Mouse (Mus musculus): ENCODE data around the gene Ppat. TPM values are rescaled to one million over a fixed set of nuclear protein-coding genes. Genes with fewer than 3 reads are reported as not detected.
"Not testable (repeated sequence)": the region's sequence is repeated elsewhere in the genome, so short reads cannot be mapped to it uniquely, and the experiment has no call there.

Ppat gene
- 5.4 and 7.6 TPM in 2 replicates for polyA plus RNA-seq (2012; ENCODE audit: insufficient read depth, insufficient read length, missing spikeins)

GRCm38 (mm10) chr5:76951106-76952027 lies at the start of gene Ppat, which contains the start of gene Paics:
Gene Ppat, minus strand, starts transcription at chr5:76951578.
Gene Paics, plus strand, starts transcription at chr5:76951307.
- Histone ChIP-seq H3K4me3 (ENCODE audit: insufficient read depth, low read length) (peak within 1 kb of the TSS; percentile 71), H3K27ac (ENCODE audit: insufficient read depth, low read depth, low read length) (peak within 1 kb of the TSS; percentile 65), H3K4me1 (ENCODE audit: control insufficient read depth, insufficient read depth, low read length) (peaks cover 32% of the 10 kb centered on the region)
- TF ChIP-seq CTCF (IDR thresholded peaks at IDR 0.05; ENCODE audit: low read depth, low read length) (no peak), POLR2A (IDR thresholded peaks at IDR 0.05; ENCODE audit: borderline replicate concordance, low read depth, low read length) (0 out of 2 replicates have a peak, but pooled peaks have one; percentile 3)

GRCm38 (mm10) chr5:76998416-76998815 lies 47.0 kb upstream of the Ppat start:
- H3K4me1 ChIP-seq (ENCODE audit: control insufficient read depth, insufficient read depth, low read length), result no peaks in the 10 kb centered on the region
- no peak overlapping the region for H3K27ac ChIP-seq (ENCODE audit: insufficient read depth, low read depth, low read length)
- TF ChIP-seq POLR2A (IDR thresholded peaks at IDR 0.05; ENCODE audit: borderline replicate concordance, low read depth, low read length) (no peak), CTCF (IDR thresholded peaks at IDR 0.05; ENCODE audit: low read depth, low read length) (no peak)
- H3K4me3 ChIP-seq (ENCODE audit: insufficient read depth, low read length), result no peak overlapping the region

DNA sequence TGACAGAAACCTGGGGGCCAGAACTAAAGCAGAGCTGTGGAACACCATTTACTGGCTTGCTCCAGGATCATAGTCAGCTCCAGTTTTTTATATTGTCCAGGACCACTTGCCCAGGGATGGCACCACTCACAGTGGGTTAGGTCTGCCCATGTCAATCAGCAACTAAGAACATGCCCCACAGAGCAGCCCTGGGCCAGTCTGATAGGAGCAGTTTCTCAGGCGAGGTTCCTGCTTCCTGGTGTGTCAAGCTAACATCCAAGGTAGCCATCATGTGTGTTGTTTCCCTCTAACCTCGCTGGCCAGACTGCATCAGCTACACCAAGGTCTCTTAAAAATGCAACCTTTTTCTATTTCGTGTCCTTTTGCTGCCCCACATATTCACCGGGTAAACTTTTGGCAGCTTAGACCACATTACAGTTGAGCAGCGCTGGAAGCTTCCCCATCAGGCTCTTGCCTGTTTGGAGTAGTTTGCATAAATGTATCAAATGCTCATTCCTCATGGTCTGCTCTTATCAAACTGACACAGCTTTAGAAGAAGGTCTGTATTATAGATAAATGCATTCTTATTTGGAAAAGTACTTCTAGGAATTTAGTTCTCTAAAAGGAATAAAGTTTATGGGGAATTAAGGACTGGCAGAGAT lies 41.9 kb upstream of the Ppat start:
- TF ChIP-seq CTCF (IDR thresholded peaks at IDR 0.05; ENCODE audit: low read depth, low read length), result no peak
- TF ChIP-seq POLR2A (IDR thresholded peaks at IDR 0.05; ENCODE audit: borderline replicate concordance, low read depth, low read length), result no peak
- no peaks in the 10 kb centered on the region for H3K4me1 ChIP-seq (ENCODE audit: control insufficient read depth, insufficient read depth, low read length)
- H3K27ac ChIP-seq (ENCODE audit: insufficient read depth, low read depth, low read length), result no peak overlapping the region
- no peak overlapping the region for H3K4me3 ChIP-seq (ENCODE audit: insufficient read depth, low read length)

- no peak overlapping the region for H3K4me3 ChIP-seq (ENCODE audit: insufficient read depth, low read length)
- no peak overlapping the region for H3K27ac ChIP-seq (ENCODE audit: insufficient read depth, low read depth, low read length)
- TF ChIP-seq CTCF (IDR thresholded peaks at IDR 0.05; ENCODE audit: low read depth, low read length), result no peak
- no peak for TF ChIP-seq POLR2A (IDR thresholded peaks at IDR 0.05; ENCODE audit: borderline replicate concordance, low read depth, low read length)
- H3K4me1 ChIP-seq (ENCODE audit: control insufficient read depth, insufficient read depth, low read length), result no peaks in the 10 kb centered on the region
Observed at GRCm38 (mm10) chr5:76990789-76991188, 39.4 kb upstream of the Ppat start.

- Histone ChIP-seq H3K4me1 (ENCODE audit: control insufficient read depth, insufficient read depth, low read length) (no peaks in the 10 kb centered on the region), H3K4me3 (ENCODE audit: insufficient read depth, low read length) (no peak overlapping the region), H3K27ac (ENCODE audit: insufficient read depth, low read depth, low read length) (no peak overlapping the region)
- TF ChIP-seq CTCF (IDR thresholded peaks at IDR 0.05; ENCODE audit: low read depth, low read length) (no peak), POLR2A (IDR thresholded peaks at IDR 0.05; ENCODE audit: borderline replicate concordance, low read depth, low read length) (no peak)
Observed at GRCm38 (mm10) chr5:76984015-76984414, 32.6 kb upstream of the Ppat start.

DNA sequence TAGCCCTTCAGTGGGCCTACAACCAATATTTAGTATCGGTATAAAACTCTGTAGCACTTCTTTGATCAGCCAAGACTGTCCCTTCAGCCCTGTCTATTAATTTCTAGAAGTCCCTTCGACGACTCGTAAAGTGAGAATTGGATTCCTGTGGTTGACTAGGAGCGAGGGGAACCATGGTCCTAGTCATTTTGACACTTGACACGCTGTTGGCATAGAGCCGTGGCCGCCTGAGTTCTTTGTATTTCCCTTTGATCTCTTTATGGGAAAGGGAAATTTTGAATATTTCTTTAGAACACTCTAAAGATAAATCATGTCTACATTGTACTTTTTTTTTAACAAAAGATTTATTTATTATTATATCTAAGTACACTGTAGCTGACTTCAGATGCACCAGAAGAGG lies 24.4 kb upstream of the Ppat start:
- peaks cover 5% of the 10 kb centered on the region for H3K4me1 ChIP-seq (ENCODE audit: control insufficient read depth, insufficient read depth, low read length)
- H3K4me3 ChIP-seq (ENCODE audit: insufficient read depth, low read length), result peak overlapping the region; percentile 86
- H3K27ac ChIP-seq (ENCODE audit: insufficient read depth, low read depth, low read length), result no peak overlapping the region
- TF ChIP-seq POLR2A (IDR thresholded peaks at IDR 0.05; ENCODE audit: borderline replicate concordance, low read depth, low read length) (no peak), CTCF (IDR thresholded peaks at IDR 0.05; ENCODE audit: low read depth, low read length) (no peak)

DNA sequence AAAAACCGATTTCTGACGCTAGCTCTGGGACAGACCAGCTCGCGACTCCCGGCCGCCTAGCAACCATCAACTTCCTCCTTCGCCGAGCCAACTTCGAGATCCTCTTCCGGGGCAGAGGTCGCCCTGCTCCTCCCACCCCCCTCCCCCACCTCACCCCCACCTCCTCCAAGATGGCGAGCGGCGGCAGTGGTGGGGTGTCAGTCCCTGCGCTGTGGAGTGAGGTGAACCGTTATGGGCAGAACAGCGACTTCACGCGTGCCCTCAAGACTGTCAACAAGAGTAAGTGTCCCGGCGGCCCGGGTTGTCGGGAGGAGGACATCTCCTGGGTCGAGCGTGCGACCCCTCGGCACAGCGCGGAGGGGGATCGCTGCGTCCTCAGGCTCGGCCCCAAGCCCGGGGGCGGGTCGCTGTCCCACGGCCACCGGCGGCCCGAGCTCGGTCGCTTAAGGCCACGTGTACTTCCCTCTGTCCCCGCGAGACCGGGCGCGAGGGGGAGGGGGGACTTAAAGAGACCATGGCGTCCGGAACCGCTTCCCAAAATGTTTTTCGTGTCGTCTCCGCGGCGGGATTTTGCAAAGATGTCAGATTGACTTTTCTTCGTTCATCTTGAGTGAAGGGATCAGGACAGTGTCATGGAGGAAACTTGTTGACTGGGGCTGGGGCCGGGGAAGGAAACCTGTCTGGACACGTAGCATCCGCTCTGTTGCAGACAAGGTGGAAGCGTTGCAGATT lies 23.3 kb upstream of the Ppat start, which contains the start of gene Srp72:
Gene Srp72, plus strand, starts transcription at position 130 of the 732 bp plus-strand sequence.
- Histone ChIP-seq H3K4me1 (ENCODE audit: control insufficient read depth, insufficient read depth, low read length) (peaks cover 5% of the 10 kb centered on the region), H3K4me3 (ENCODE audit: insufficient read depth, low read length) (peak within 1 kb of the TSS; percentile 86), H3K27ac (ENCODE audit: insufficient read depth, low read depth, low read length) (peak within 1 kb of the TSS; percentile 91)
- TF ChIP-seq CTCF (IDR thresholded peaks at IDR 0.05; ENCODE audit: low read depth, low read length), result no peak
- TF ChIP-seq POLR2A (IDR thresholded peaks at IDR 0.05; ENCODE audit: borderline replicate concordance, low read depth, low read length), result no peak

DNA sequence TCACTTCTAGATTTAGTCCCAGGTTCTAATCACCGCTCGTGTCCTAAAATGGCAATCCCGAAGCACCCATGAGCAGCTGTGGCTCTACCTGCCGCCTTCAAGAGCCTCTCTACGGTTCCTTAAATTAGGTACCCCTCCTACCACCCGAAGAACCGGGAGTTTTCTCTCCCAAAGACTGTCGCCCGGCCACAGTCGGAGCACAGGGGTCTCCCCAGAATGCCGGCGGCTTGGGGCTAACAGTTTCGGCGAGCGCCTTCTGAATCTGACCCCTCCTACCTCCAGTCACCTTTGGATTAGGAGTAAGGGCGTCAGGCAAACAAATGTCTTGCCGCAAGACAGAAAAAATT lies 22.8 kb upstream of the Ppat start:
- Histone ChIP-seq H3K4me1 (ENCODE audit: control insufficient read depth, insufficient read depth, low read length) (peaks cover 5% of the 10 kb centered on the region), H3K27ac (ENCODE audit: insufficient read depth, low read depth, low read length) (no peak overlapping the region), H3K4me3 (ENCODE audit: insufficient read depth, low read length) (peak overlapping the region; percentile 86)
- TF ChIP-seq POLR2A (IDR thresholded peaks at IDR 0.05; ENCODE audit: borderline replicate concordance, low read depth, low read length) (no peak), CTCF (IDR thresholded peaks at IDR 0.05; ENCODE audit: low read depth, low read length) (0 out of 2 replicates have a peak, but pooled peaks have one; percentile 12)

DNA sequence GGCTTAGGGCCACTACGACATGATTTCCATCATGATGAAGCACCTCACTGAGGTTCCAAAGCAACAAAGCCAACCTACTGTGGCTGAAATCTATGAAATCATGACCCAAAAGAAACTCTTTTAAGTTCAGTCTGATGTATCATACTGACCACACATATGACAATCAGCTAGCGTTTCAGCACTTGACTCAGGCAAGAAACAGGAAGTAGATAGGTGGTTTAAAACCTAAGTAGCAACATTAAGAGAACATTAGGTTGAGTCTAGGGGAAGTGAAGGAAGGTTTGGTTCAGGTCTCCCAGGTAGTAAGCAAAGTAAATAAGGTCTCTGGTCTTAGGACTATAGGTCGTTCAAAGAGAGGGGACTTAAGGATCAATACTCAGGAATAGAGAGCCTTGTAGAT lies 22.1 kb upstream of the Ppat start:
- Histone ChIP-seq H3K4me3 (ENCODE audit: insufficient read depth, low read length) (peak overlapping the region; percentile 86), H3K4me1 (ENCODE audit: control insufficient read depth, insufficient read depth, low read length) (peaks cover 5% of the 10 kb centered on the region), H3K27ac (ENCODE audit: insufficient read depth, low read depth, low read length) (no peak overlapping the region)
- TF ChIP-seq POLR2A (IDR thresholded peaks at IDR 0.05; ENCODE audit: borderline replicate concordance, low read depth, low read length), result no peak
- TF ChIP-seq CTCF (IDR thresholded peaks at IDR 0.05; ENCODE audit: low read depth, low read length), result no peak

- H3K4me1 ChIP-seq (ENCODE audit: control insufficient read depth, insufficient read depth, low read length); H3K27ac ChIP-seq (ENCODE audit: insufficient read depth, low read depth, low read length); H3K4me3 ChIP-seq (ENCODE audit: insufficient read depth, low read length): not testable (repeated sequence)
Observed at GRCm38 (mm10) chr5:76971115-76971514, 19.7 kb upstream of the Ppat start.

All from bone marrow macrophage, adult 2 months (primary cell).